Mouse (Mus musculus) heart, embryonic 14.5 days (tissue): Measurements from ENCODE around the gene Pakap. TPM values are rescaled to one million over a fixed set of nuclear protein-coding genes. Genes with fewer than 3 reads are reported as not detected.

Source experiments
- ATAC-seq: fragments of 200-750 bp; cut with Nextera tagmentation; 2 replicates; pipeline ENCODE4 v1.8.0; 2017; ENCODE audit warnings: low read depth, moderate TSS enrichment; ENCODE audit not compliant: insufficient number of reproducible peaks, insufficient read depth, low FRiP score
- H3K27ac ChIP-seq, 2 experiments: fragments of 200-500 bp in 1 of 2; fragments of 300-500 bp in 1 of 2; sonication (generic) in 1 of 2; replicated peaks in 1 of 2; 2 replicates each; pipeline ENCODE4 v1.5.1; 2012 to 2014; ENCODE audit warnings: low read depth in 2 of 2, low read length in 2 of 2, control low read depth in 1 of 2, mild to moderate bottlenecking in 1 of 2, mixed read lengths in 1 of 2; ENCODE audit not compliant: control insufficient read depth in 1 of 2, insufficient read depth in 1 of 2
- H3K27me3 ChIP-seq: fragments of 300-500 bp; sonication (generic); 2 replicates; pipeline ENCODE4 v1.6.1; 2014; ENCODE audit warnings: mild to moderate bottlenecking, low read length, control low read depth; ENCODE audit not compliant: control insufficient read depth, insufficient read depth
- H3K36me3 ChIP-seq: fragments of 300-500 bp; sonication (generic); 2 replicates; pipeline ENCODE4 v1.6.1; 2014; ENCODE audit warnings: mild to moderate bottlenecking, control low read depth, low read length, mixed read lengths; ENCODE audit not compliant: control insufficient read depth, insufficient read depth
- H3K4me1 ChIP-seq, 2 experiments: fragments of 200-500 bp in 1 of 2; fragments of 300-500 bp in 1 of 2; sonication (generic) in 1 of 2; 2 replicates each; pipeline ENCODE4 v1.6.1; 2012 to 2014; ENCODE audit warnings: low read length in 2 of 2, control low read depth in 1 of 2, mixed read lengths in 1 of 2; ENCODE audit not compliant: control insufficient read depth in 2 of 2, insufficient read depth in 2 of 2
- H3K4me2 ChIP-seq: fragments of 300-500 bp; sonication (generic); 2 replicates; pipeline ENCODE4 v1.6.1; 2014; ENCODE audit warnings: mild to moderate bottlenecking, low read length
- H3K4me3 ChIP-seq, 2 experiments: fragments of 200-500 bp in 1 of 2; fragments of 300-500 bp in 1 of 2; sonication (generic) in 1 of 2; 2 replicates each; pipeline ENCODE4 v1.5.1; 2012 to 2014; ENCODE audit warnings: low read length in 2 of 2, mild to moderate bottlenecking in 2 of 2, control low read depth in 1 of 2, low read depth in 1 of 2, moderate library complexity in 1 of 2; ENCODE audit not compliant: control insufficient read depth in 1 of 2, insufficient read depth in 1 of 2
- H3K9ac ChIP-seq: fragments of 300-500 bp; sonication (generic); 2 replicates; pipeline ENCODE4 v1.6.1; 2014; ENCODE audit warnings: mild to moderate bottlenecking, low read length
- H3K9me3 ChIP-seq: fragments of 300-500 bp; sonication (generic); 2 replicates; pipeline ENCODE4 v1.6.1; 2016; ENCODE audit warnings: low read length, control low read depth; ENCODE audit not compliant: control insufficient read depth
- WGBS: fragments of 180-500 bp; shearing (Covaris S2); extraction: QIAGEN DNeasy Blood & Tissue Kit; methylation state at CpG from one replicate; pipeline ENCODE4 v1.1.7; 2014; 5-methylcytosine and 5-hydroxymethylcytosine counted together
- polyA plus RNA-seq: library from polyadenylated mRNA; unstranded; fragments of >200 nt; fragmentation: Nextera tagmentation; extraction: Ambion mirVana; gene quantifications from 2 replicates; pipeline ENCODE4 v1.2.1, GENCODE M21; 2014

Pakap gene
- polyA plus RNA-seq, 1 experiment from 2014 or later: 59.6 TPM

GRCm38 (mm10) chr4:57728611-57729183 lies 160.7 kb downstream of the Pakap start:
- WGBS: 86% methylated on average over 4 of the region's 4 CpGs
- Histone ChIP-seq H3K27me3 (no peaks in the 10 kb centered on the region), H3K4me1 (peaks cover 2 to 25% of the 10 kb centered on the region in 2 experiments; a peak in 3 of 4 replicates), H3K9me3 (peaks cover 4% of the 10 kb centered on the region; the same call in 1 of the 2 replicates), H3K9ac (no peak overlapping the region), H3K36me3 (peaks cover 7% of the 10 kb centered on the region), H3K4me3 (no peak overlapping the region), H3K27ac (no peak overlapping the region; a peak in 1 of 4 replicates), H3K4me2 (no peak overlapping the region)
- no peak for ATAC-seq

- H3K4me3 ChIP-seq: no peak overlapping the region
- H3K9ac ChIP-seq: no peak overlapping the region
- no peaks in the 10 kb centered on the region for H3K27me3 ChIP-seq
- 86% methylated on average over 6 of the region's 6 CpGs for WGBS
- H3K36me3 ChIP-seq: peaks cover 7% of the 10 kb centered on the region
- no peak for ATAC-seq
- peaks cover 2 to 26% of the 10 kb centered on the region in 2 experiments; a peak in 3 of 4 replicates for H3K4me1 ChIP-seq
- 0 out of 4 replicates have a peak overlapping the region, but pooled peaks of 1 of the 2 experiments have one; percentile 45 for H3K27ac ChIP-seq
- H3K4me2 ChIP-seq: no peak overlapping the region
- H3K9me3 ChIP-seq: peaks cover 4% of the 10 kb centered on the region; the same call in 1 of the 2 replicates
Observed at GRCm38 (mm10) chr4:57730047-57730446, 162.1 kb downstream of the Pakap start.

- H3K27ac ChIP-seq: peak overlapping the region in 1 of 2 experiments; percentile 45; a peak in 3 of 4 replicates
- peaks cover 2 to 26% of the 10 kb centered on the region in 2 experiments; a peak in 3 of 4 replicates for H3K4me1 ChIP-seq
Observed at GRCm38 (mm10) chr4:57730801-57731598, 163.0 kb downstream of the Pakap start.

GRCm38 (mm10) chr4:57732351-57732750 lies 164.4 kb downstream of the Pakap start:
- H3K27me3 ChIP-seq: no peaks in the 10 kb centered on the region
- peaks cover 15% of the 10 kb centered on the region for H3K36me3 ChIP-seq
- H3K9me3 ChIP-seq: peaks cover 4% of the 10 kb centered on the region; the same call in 1 of the 2 replicates
- no peak overlapping the region for H3K4me2 ChIP-seq
- 91% methylated on average over 5 of the region's 5 CpGs for WGBS
- H3K4me3 ChIP-seq: no peak overlapping the region
- peaks cover 2 to 26% of the 10 kb centered on the region in 2 experiments; a peak in 3 of 4 replicates for H3K4me1 ChIP-seq
- no peak for ATAC-seq
- H3K27ac ChIP-seq: no peak overlapping the region
- H3K9ac ChIP-seq: no peak overlapping the region

More at GRCm38 (mm10) chr4:57730801-57731598, 163.0 kb downstream of the Pakap start:
- no peak overlapping the region for H3K4me2 ChIP-seq
- H3K4me3 ChIP-seq: no peak overlapping the region
- peaks cover 4% of the 10 kb centered on the region; the same call in 1 of the 2 replicates for H3K9me3 ChIP-seq
- peaks cover 11% of the 10 kb centered on the region for H3K36me3 ChIP-seq
- H3K27me3 ChIP-seq: no peaks in the 10 kb centered on the region
- ATAC-seq: no peak
- H3K9ac ChIP-seq: no peak overlapping the region
- WGBS: 72% methylated on average over 11 of the region's 11 CpGs

- 0 out of 2 replicates have a peak, but pooled peaks have one; percentile 33 for ATAC-seq
- Histone ChIP-seq H3K4me3 (no peak overlapping the region), H3K27ac (peak overlapping the region in 1 of 2 experiments; percentile 29; a peak in 2 of 4 replicates), H3K27me3 (no peaks in the 10 kb centered on the region), H3K9ac (no peak overlapping the region), H3K4me2 (no peak overlapping the region), H3K36me3 (peaks cover 22% of the 10 kb centered on the region), H3K4me1 (peaks cover 2 to 26% of the 10 kb centered on the region in 2 experiments; a peak in 3 of 4 replicates), H3K9me3 (peaks cover 4% of the 10 kb centered on the region; the same call in 1 of the 2 replicates)
- WGBS: 52% methylated on average over 3 of the region's 3 CpGs
Observed at GRCm38 (mm10) chr4:57733445-57733844, 165.5 kb downstream of the Pakap start.

GRCm38 (mm10) chr4:57735426-57735825 lies 167.4 kb downstream of the Pakap start:
- ATAC-seq: no peak
- no peak overlapping the region for H3K27ac ChIP-seq
- 84% methylated on average over 5 of the region's 5 CpGs for WGBS
- H3K36me3 ChIP-seq: peaks cover 26% of the 10 kb centered on the region
- H3K9me3 ChIP-seq: peaks cover 4% of the 10 kb centered on the region; the same call in 1 of the 2 replicates
- no peak overlapping the region for H3K4me2 ChIP-seq
- H3K27me3 ChIP-seq: no peaks in the 10 kb centered on the region
- H3K4me1 ChIP-seq: peaks cover 2 to 13% of the 10 kb centered on the region in 2 experiments; a peak in 3 of 4 replicates
- H3K9ac ChIP-seq: no peak overlapping the region
- H3K4me3 ChIP-seq: no peak overlapping the region

- H3K27ac ChIP-seq: no peak overlapping the region
- no peak overlapping the region for H3K4me3 ChIP-seq
- WGBS: 59% methylated on average over 8 of the region's 8 CpGs
- no peak overlapping the region for H3K9ac ChIP-seq
- H3K4me2 ChIP-seq: no peak overlapping the region
- H3K9me3 ChIP-seq: no peaks in the 10 kb centered on the region
- no peak for ATAC-seq
- no peaks in the 10 kb centered on the region; a peak in 2 of 4 replicates for H3K4me1 ChIP-seq
- H3K36me3 ChIP-seq: peaks cover 22% of the 10 kb centered on the region
- no peaks in the 10 kb centered on the region for H3K27me3 ChIP-seq
Observed at GRCm38 (mm10) chr4:57738856-57739552, 171.0 kb downstream of the Pakap start.
